Mouse (Mus musculus): ENCODE results near the gene Gp9. TPM values are rescaled to one million over a fixed set of nuclear protein-coding genes. Genes with fewer than 3 reads are reported as not detected.

Gp9 gene
- polyA plus RNA-seq, 1 experiment from 2014 or later = 2.7 TPM

DNA sequence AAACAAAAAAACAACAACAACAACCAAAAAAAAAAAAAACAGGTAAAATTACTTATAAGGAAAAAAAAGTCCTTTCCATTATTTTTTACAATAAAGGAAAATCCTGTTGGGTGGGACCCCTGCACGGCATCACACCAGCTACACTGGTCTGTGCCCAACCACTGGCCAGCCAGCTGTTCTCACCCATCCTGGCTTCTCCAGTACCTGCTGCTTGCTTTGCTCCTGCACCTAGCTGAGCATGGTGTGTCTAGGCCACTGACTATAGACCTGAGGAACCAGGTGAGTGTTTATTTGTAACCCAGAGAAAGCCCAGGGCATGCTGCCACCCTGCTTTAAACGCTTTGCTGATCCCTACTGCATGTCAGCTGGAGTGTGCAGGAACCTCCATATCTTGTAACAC lies 42.5 kb downstream of the Gp9 start:
- Histone ChIP-seq H3K27me3 (no peaks in the 10 kb centered on the region), H3K36me3 (peaks cover 91% of the 10 kb centered on the region), H3K4me2 (replicated peaks) (no peak overlapping the region), H3K4me1 (no peaks in the 10 kb centered on the region), H3K9me3 (no peaks in the 10 kb centered on the region), H3K9ac (no peak overlapping the region), H3K27ac (no peak overlapping the region), H3K4me3 (no peak overlapping the region)
- WGBS = 93% methylated on average over 2 of the region's 2 CpGs
- ATAC-seq (ENCODE audit: insufficient number of reproducible peaks, insufficient read depth, low FRiP score, low TSS enrichment) = no peak

Other genes starting within 250 kb of the Gp9 start
- 4.4 and 5.0 TPM in 2 replicates for gene Arhgap25, start 244.8 kb upstream of the Gp9 start, polyA plus RNA-seq (2016; fragmentation: Nextera tagmentation; extraction: Ambion mirVana)
- 3.7 and 4.1 TPM in 2 replicates for gene Prokr1, start 187.3 kb upstream of the Gp9 start, polyA plus RNA-seq (2016; fragmentation: Nextera tagmentation; extraction: Ambion mirVana)
- 13.6 and 14.0 TPM in 2 replicates for gene Aplf, start 105.9 kb upstream of the Gp9 start, polyA plus RNA-seq (2016; fragmentation: Nextera tagmentation; extraction: Ambion mirVana)
- gene Efcc1, start 47.2 kb upstream of the Gp9 start, polyA plus RNA-seq (2016; fragmentation: Nextera tagmentation; extraction: Ambion mirVana) = 1.4 TPM in 2 replicates
- gene Rab43, start 34.1 kb downstream of the Gp9 start, polyA plus RNA-seq (2016; fragmentation: Nextera tagmentation; extraction: Ambion mirVana) = 10.8 and 12.0 TPM in 2 replicates
- 3.9 and 4.2 TPM in 2 replicates for gene Gm45140, start 57.7 kb downstream of the Gp9 start, polyA plus RNA-seq (2016; fragmentation: Nextera tagmentation; extraction: Ambion mirVana)
- 55.1 and 60.5 TPM in 2 replicates for gene Isy1, start 60.7 kb downstream of the Gp9 start, polyA plus RNA-seq (2016; fragmentation: Nextera tagmentation; extraction: Ambion mirVana)
- 1,060 and 1,087 TPM in 2 replicates for gene Cnbp, start 73.0 kb downstream of the Gp9 start, polyA plus RNA-seq (2016; fragmentation: Nextera tagmentation; extraction: Ambion mirVana)
- 176 and 177 TPM in 2 replicates for gene Copg1, start 109.7 kb downstream of the Gp9 start, polyA plus RNA-seq (2016; fragmentation: Nextera tagmentation; extraction: Ambion mirVana)
- 63.4 and 63.5 TPM in 2 replicates for gene Hmces, start 135.9 kb downstream of the Gp9 start, polyA plus RNA-seq (2016; fragmentation: Nextera tagmentation; extraction: Ambion mirVana)
- gene H1fx, start 203.6 kb downstream of the Gp9 start, polyA plus RNA-seq (2016; fragmentation: Nextera tagmentation; extraction: Ambion mirVana) = 88.3 and 117 TPM in 2 replicates